Mouse (Mus musculus) C2C12 (cell line): Measurements from ENCODE around the gene Tecpr2.

Source experiments
- CEBPB ChIP-seq: IDR thresholded peaks from one replicate; pipeline ENCODE4 v1.6.1; 2011; ENCODE audit warnings: low read depth, mild to moderate bottlenecking, control low read depth, moderate library complexity
- CTCF ChIP-seq: IDR thresholded peaks from one replicate; pipeline ENCODE4 v1.5.1; 2011; ENCODE audit not compliant: control insufficient read depth, insufficient read depth, insufficient read length

DNA sequence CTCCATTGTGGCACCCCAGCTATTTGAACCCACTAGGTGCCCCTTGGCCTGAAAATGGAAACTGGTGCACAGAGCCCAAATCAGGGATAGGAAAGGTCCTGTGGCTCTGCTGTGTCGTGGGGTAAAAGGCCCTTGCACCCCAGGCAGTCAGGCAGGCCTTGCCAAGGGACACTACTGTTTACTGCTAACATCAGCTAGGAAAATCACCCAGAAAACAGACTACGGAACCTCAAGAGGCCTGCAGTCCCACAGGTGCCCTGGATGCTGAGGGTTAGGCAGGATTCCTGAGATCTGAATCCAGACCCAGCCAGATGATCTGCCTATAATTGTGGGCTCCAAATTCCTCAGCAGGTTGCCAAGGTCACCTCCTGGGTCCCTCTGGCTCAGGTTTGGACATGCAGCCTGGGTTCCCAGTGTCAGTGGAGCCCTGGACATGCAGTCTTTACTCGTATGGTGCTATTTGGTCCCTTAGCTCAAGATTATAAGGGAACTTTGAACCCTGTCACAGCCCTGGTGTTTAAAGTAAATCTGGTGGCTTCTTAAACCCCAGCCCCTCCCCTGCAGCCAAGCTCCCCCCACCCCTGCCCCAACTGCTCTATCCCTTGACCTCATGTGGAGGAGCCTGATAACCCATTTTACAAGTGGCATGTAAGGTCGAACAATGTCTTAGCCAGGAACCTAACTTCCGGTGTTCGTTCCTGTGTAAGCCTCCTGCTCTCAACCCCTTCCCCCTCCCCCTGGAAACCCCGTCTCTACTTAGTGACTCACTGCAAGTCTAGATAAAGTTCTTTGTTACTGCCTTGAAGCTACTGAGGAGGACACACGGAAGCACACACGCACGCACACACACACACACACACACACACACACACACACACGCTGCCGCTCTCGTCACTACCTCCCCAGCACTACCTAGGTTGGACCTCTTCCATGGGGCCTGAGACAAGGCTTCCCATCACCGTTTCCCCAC, 118.4 kb downstream of the Tecpr2 start:
- TF ChIP-seq CTCF (no peak), CEBPB (no peak)
